ENCODE assay signal across 11 mouse cellular contexts in the genomic region with DNA sequence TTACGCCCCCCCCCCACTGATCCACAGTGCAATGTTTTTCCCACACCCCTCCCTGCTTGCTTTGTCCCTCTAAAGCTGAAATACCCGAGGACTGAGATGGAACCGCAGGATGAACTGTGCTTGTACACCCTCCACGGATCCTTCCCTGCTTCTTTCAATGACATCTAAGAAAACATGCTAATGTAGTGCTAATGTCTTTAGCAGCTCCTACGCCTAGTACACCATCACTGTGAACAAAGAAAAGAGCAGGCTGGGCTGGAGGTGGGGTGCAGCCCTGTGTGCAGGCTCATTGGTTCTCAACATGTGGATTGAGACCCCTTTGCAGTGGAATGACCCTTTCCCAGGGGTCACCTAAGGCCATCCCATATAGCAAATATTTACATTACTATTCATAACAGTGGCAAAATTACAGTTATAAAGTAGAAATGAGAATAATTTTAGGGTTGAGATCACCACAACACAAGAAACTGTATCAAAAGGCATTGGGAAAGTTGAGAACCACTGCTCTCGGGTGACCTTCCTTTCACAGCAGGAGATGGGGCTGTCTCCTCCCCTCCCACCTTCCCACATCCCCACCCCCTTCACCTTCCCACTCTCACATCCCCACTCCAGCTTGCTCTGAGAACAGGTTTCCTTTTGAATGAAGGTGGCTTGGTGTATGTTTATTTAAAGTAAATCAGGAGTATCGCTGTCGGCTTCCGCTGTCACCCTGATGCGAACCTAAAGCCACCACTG.
A peak's percentile ranks its signal among the peaks of the same experiment; 100 is the strongest.
DNase-seq lines count a peak whose midpoint lies in the region; ATAC-seq and TF ChIP-seq lines count a peak whose summit lies in the region.
"Had no signal": no experiment of that assay in that cellular context is flagged by ENCODE, and none has a peak within 500 bp of the region (broad histone marks: within the 10 kb centered on the region; RNA-seq: fewer than 3 reads in every experiment).

No protein-coding gene starts in this region.

- no peak overlapping the region for H3K4me3 ChIP-seq in heart, postnatal 0 days (ENCODE audit: low read depth, low read length)
- H3K4me3 ChIP-seq in E14TG2a.4 (replicated peaks; ENCODE audit: low read length) = 0 out of 2 replicates have a peak overlapping the region, but pooled peaks have one; percentile 35
- no peak overlapping the region for H3K4me3 ChIP-seq in midbrain, embryonic 15.5 days

- WGBS in heart, postnatal 0 days = 81% methylated on average over 10 of the region's 10 CpGs
- WGBS in midbrain, embryonic 15.5 days = 72% methylated on average over 10 of the region's 10 CpGs

- H3K9ac ChIP-seq in heart, postnatal 0 days (replicated peaks; ENCODE audit: low read depth, low read length) = no peak overlapping the region
- no peak overlapping the region for H3K9ac ChIP-seq in midbrain, embryonic 15.5 days

- H3K4me1 ChIP-seq in heart, postnatal 0 days (ENCODE audit: control insufficient read depth, insufficient read depth) = peaks cover 27% of the 10 kb centered on the region
- H3K4me1 ChIP-seq in E14TG2a.4 (replicated peaks; ENCODE audit: low read depth, low read length) = peaks cover 63% of the 10 kb centered on the region
- peaks cover 21% of the 10 kb centered on the region for H3K4me1 ChIP-seq in midbrain, embryonic 15.5 days

- peak overlapping the region; percentile 81 for H3K27ac ChIP-seq in heart, postnatal 0 days (ENCODE audit: low read depth)
- H3K27ac ChIP-seq in midbrain, embryonic 15.5 days = peak overlapping the region; percentile 60

- H3K27me3 ChIP-seq in heart, postnatal 0 days (ENCODE audit: control insufficient read depth, insufficient read depth, low read length) = no peaks in the 10 kb centered on the region
- H3K27me3 ChIP-seq in E14TG2a.4 (ENCODE audit: insufficient read depth, low read length) = peaks cover 6% of the 10 kb centered on the region; the same call in 1 of the 2 replicates
- H3K27me3 ChIP-seq in midbrain, embryonic 15.5 days (replicated peaks) = no peaks in the 10 kb centered on the region

- no peak for TF ChIP-seq EP300 in heart, postnatal 0 days (IDR thresholded peaks at IDR 0.05; ENCODE audit: low read depth)

- DNase-seq in heart, postnatal 0 days (ENCODE audit: low spot score) = no peak
- DNase-seq in heart, adult 8-10 months (ENCODE audit: low spot score) = no peak
- peak; percentile 87 for DNase-seq in ES-CJ7 (ENCODE audit: low read depth, low spot score)
- DNase-seq in thymus, postnatal 4 days = no peak
- DNase-seq in left cerebral cortex, postnatal 25 days (ENCODE audit: low spot score in 2 of 2) = no peak
- DNase-seq: adrenal gland, postnatal 10 days; cerebellum, adult 9-10 months; kidney, adult 11 months; kidney, postnatal 14 days had no signal

- no peaks in the 10 kb centered on the region for H3K36me3 ChIP-seq in heart, postnatal 0 days (replicated peaks; ENCODE audit: control insufficient read depth, insufficient read depth, low read length)
- no peaks in the 10 kb centered on the region for H3K36me3 ChIP-seq in E14TG2a.4 (ENCODE audit: insufficient read depth, low read length)
- H3K36me3 ChIP-seq in midbrain, embryonic 15.5 days (replicated peaks) = no peaks in the 10 kb centered on the region

- H3K9me3 ChIP-seq in heart, postnatal 0 days (replicated peaks; ENCODE audit: control insufficient read depth, low read length) = no peaks in the 10 kb centered on the region
- H3K9me3 ChIP-seq in E14TG2a.4 (ENCODE audit: low read length) = peaks cover 18% of the 10 kb centered on the region
- H3K9me3 ChIP-seq in midbrain, embryonic 15.5 days = no peaks in the 10 kb centered on the region

- intact Hi-C loops in left cerebral cortex, postnatal 25 days (cut with DNase I) = no loop called here

- no peak overlapping the region for H3K4me2 ChIP-seq in heart, postnatal 0 days (ENCODE audit: low read depth, low read length)
- H3K4me2 ChIP-seq in midbrain, embryonic 15.5 days = no peak overlapping the region

- no peak for TF ChIP-seq CTCF in heart, postnatal 0 days (IDR thresholded peaks at IDR 0.05; ENCODE audit: low read depth)
- TF ChIP-seq CTCF in E14TG2a.4 (conservative IDR thresholded peaks at IDR 0.05; ENCODE audit: low read length) = no peak

- ATAC-seq in heart, postnatal 0 days (ENCODE audit: insufficient read depth, low read depth) = no peak
- no peak for ATAC-seq in midbrain, embryonic 15.5 days (replicated peaks)
